Mouse (Mus musculus): Measurements from ENCODE around the gene Oxld1. TPM values are rescaled to one million over a fixed set of nuclear protein-coding genes. Genes with fewer than 3 reads are reported as not detected.
A peak's percentile ranks its signal among the peaks of the same experiment; 100 is the strongest.

The Oxld1 gene
- total and polyA plus RNA-seq, 3 experiments: 10.4 to 31.4 (median 20.3) TPM

DNA sequence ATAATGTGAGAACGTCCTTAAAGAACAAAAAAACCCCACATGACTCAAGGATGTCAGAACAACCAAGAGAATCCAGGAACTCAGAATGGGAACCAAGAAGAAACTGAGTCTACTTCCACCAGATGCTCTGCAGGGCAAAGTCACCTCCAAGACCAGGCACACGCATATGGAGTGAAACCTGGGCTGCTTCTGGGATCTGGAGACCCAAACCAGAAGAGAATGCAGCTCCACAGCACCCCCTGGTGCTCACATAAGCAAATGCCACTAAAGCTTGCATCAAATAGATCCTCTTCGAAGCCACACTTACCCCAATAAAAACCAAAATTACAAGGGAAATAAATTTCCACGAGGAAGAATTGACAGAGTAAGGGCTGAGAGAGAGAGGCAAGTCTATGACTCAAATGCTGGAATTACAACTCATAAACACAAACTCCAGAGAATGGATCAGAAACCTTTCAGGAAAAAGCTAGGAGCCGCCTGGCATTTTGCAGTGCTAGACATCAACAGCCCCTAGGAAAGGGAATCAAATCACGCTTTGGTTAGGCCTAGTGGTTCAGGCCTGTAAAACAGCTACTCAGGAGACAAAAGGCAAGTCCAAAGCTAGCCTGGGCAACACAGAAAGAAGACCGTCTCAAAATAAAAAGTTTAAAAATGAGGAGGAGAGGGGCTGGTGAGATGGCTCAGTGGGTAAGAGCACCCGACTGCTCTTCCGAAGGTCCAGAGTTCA lies 34.1 kb downstream of the Oxld1 start:
- DNase-seq (ENCODE audit: extremely low read depth): peak; percentile 71
- dilution Hi-C loops (cut with MboI; ENCODE audit: extremely low pct_ligation_motif_present, extremely low pct_unique_long_range_greater_than_20kb, low sequenced_read_pairs): no loop called here
- in situ Hi-C loops (cut with MboI; ENCODE audit: low pct_ligation_motif_present, low pct_unique_long_range_greater_than_20kb, low sequenced_read_pairs): no loop called here
- Histone ChIP-seq H3K4me3 (replicated peaks in 1 of 3; ENCODE audit: low read depth in 2 of 3, low read length in 2 of 3, poor library complexity in 1 of 3) (no peak overlapping the region), H3K4me1 (ENCODE audit: control insufficient read depth in 1 of 2, insufficient read depth in 2 of 2) (peaks cover 4 to 14% of the 10 kb centered on the region in 2 experiments; a peak in 3 of 4 replicates), H3K27ac (ENCODE audit: insufficient read depth, low read depth) (no peak overlapping the region), H3K4me2 (ENCODE audit: insufficient read depth, low read depth, poor library complexity, severe bottlenecking) (no peak overlapping the region), H3K27me3 (replicated peaks) (no peaks in the 10 kb centered on the region), H3K9me3 (replicated peaks; ENCODE audit: low read length) (no peaks in the 10 kb centered on the region), H3K9ac (ENCODE audit: insufficient read depth, low read depth) (no peak overlapping the region), H3K79me2 (replicated peaks; ENCODE audit: control insufficient read depth, extremely low read depth, insufficient read depth, poor library complexity, severe bottlenecking) (peaks cover 17% of the 10 kb centered on the region), H3K36me3 (replicated peaks in 1 of 2; ENCODE audit: control insufficient read depth in 1 of 2, insufficient read depth in 1 of 2, low read length in 1 of 2) (peaks cover 81 to 93% of the 10 kb centered on the region in 2 experiments)
- TF ChIP-seq ZNF384 (IDR thresholded peaks at IDR 0.05; ENCODE audit: low read depth, low read length) (no peak), CTCF (conservative IDR thresholded peaks at IDR 0.05 in 1 of 2, IDR thresholded peaks at IDR 0.05 in 1 of 2; ENCODE audit: low read depth in 2 of 2, low read length in 2 of 2) (peak; percentile 85), ZKSCAN1 (IDR thresholded peaks at IDR 0.05; ENCODE audit: borderline replicate concordance, low read depth, low read length) (no peak), IRF4 (IDR thresholded peaks at IDR 0.05; ENCODE audit: low read depth, low read length) (0 out of 2 replicates have a peak, but pooled peaks have one; percentile 8), RAD21 (IDR thresholded peaks at IDR 0.05; ENCODE audit: low read depth, low read length) (peak; percentile 57)

DNA sequence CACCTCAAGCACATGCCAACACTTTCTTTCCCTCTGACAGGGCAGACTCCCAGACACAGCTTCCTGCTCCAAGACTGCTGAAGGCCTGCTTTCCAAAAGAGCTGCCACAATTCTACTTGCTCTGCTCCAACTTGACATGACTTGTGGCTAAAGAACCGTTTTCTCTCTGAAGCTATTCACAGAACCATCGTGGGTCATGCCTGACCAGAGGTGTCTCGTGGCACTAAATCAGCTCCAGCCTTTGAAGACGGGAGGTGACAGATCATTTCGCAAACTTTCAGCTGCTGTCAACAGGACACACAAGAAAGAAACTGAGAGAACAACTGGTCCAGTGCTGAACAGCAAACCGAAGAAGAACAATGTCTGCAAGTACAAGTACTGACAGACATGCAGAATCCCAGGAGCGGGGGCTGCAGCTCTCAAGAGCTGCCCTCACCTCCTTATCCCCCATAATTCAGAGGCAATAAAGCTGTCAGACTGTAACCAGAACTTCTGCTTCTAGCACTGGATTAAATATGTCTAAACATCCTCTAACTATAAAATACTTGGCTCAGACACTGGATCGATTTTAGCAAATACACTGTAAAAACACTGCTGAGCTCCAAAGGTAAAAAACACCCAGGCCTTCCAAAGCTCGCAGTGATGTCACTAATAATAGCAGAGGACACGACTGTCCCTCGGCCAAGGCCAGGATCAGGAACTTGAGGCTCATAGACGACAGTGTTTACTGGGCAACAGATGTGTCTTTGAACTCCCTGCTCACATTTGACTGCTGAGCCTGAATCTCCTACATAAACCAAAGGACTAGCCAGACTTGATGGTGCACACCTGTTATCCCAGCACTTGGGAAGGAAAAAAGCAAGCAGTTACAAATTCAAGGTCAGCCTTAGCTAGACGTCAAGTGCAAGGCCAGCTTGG lies 35.0 kb downstream of the Oxld1 start:
- H3K27me3 ChIP-seq (replicated peaks): no peaks in the 10 kb centered on the region
- no peaks in the 10 kb centered on the region for H3K9me3 ChIP-seq (replicated peaks; ENCODE audit: low read length)
- dilution Hi-C loops (cut with MboI; ENCODE audit: extremely low pct_ligation_motif_present, extremely low pct_unique_long_range_greater_than_20kb, low sequenced_read_pairs): no loop called here
- no peak overlapping the region for H3K27ac ChIP-seq (ENCODE audit: insufficient read depth, low read depth)
- DNase-seq (ENCODE audit: extremely low read depth): no peak
- no peak overlapping the region for H3K4me3 ChIP-seq (replicated peaks in 1 of 3; ENCODE audit: low read depth in 2 of 3, low read length in 2 of 3, poor library complexity in 1 of 3)
- H3K79me2 ChIP-seq (replicated peaks; ENCODE audit: control insufficient read depth, extremely low read depth, insufficient read depth, poor library complexity, severe bottlenecking): peaks cover 16% of the 10 kb centered on the region
- in situ Hi-C loops (cut with MboI; ENCODE audit: low pct_ligation_motif_present, low pct_unique_long_range_greater_than_20kb, low sequenced_read_pairs): no loop called here
- no peak overlapping the region for H3K9ac ChIP-seq (ENCODE audit: insufficient read depth, low read depth)
- peaks cover 81 to 93% of the 10 kb centered on the region in 2 experiments for H3K36me3 ChIP-seq (replicated peaks in 1 of 2; ENCODE audit: control insufficient read depth in 1 of 2, insufficient read depth in 1 of 2, low read length in 1 of 2)
- peaks cover 4 to 14% of the 10 kb centered on the region in 2 experiments; a peak in 3 of 4 replicates for H3K4me1 ChIP-seq (ENCODE audit: control insufficient read depth in 1 of 2, insufficient read depth in 2 of 2)
- TF ChIP-seq MAZ (IDR thresholded peaks at IDR 0.05; ENCODE audit: low read depth, low read length) (no peak), ZKSCAN1 (IDR thresholded peaks at IDR 0.05; ENCODE audit: borderline replicate concordance, low read depth, low read length) (no peak), RAD21 (IDR thresholded peaks at IDR 0.05; ENCODE audit: low read depth, low read length) (no peak), GABPA (IDR thresholded peaks at IDR 0.05; ENCODE audit: insufficient replicate concordance, low read depth, low read length) (no peak), MEF2A (IDR thresholded peaks at IDR 0.05; ENCODE audit: borderline replicate concordance, low read depth, low read length) (no peak), CHD1 (IDR thresholded peaks at IDR 0.05; ENCODE audit: low read depth, low read length) (no peak), JUN (IDR thresholded peaks at IDR 0.05; ENCODE audit: insufficient read depth, low read depth, low read length) (no peak), IRF4 (IDR thresholded peaks at IDR 0.05; ENCODE audit: low read depth, low read length) (no peak), KAT2A (IDR thresholded peaks at IDR 0.05; ENCODE audit: insufficient replicate concordance, low read length) (no peak), MXI1 (IDR thresholded peaks at IDR 0.05; ENCODE audit: low read depth, low read length) (no peak), E2F4 (IDR thresholded peaks at IDR 0.05; ENCODE audit: insufficient replicate concordance, low read depth, low read length) (no peak), ZC3H11A (IDR thresholded peaks at IDR 0.05; ENCODE audit: low read depth, low read length) (no peak), RCOR1 (conservative IDR thresholded peaks at IDR 0.05; ENCODE audit: low read depth, low read length) (no peak), CTCF (conservative IDR thresholded peaks at IDR 0.05 in 1 of 2, IDR thresholded peaks at IDR 0.05 in 1 of 2; ENCODE audit: low read depth in 2 of 2, low read length in 2 of 2) (no peak), BHLHE40 (IDR thresholded peaks at IDR 0.05; ENCODE audit: low read depth, low read length) (no peak), CHD2 (IDR thresholded peaks at IDR 0.05; ENCODE audit: low read length) (no peak), ZNF384 (IDR thresholded peaks at IDR 0.05; ENCODE audit: low read depth, low read length) (no peak), UBTF (IDR thresholded peaks at IDR 0.05; ENCODE audit: low read depth, low read length) (no peak)
- H3K4me2 ChIP-seq (ENCODE audit: insufficient read depth, low read depth, poor library complexity, severe bottlenecking): no peak overlapping the region

Data from CH12.LX (cell line).